Comparison of ENCODE assay signal across 21 mouse cellular contexts in genomic region chr6:121219406-121219805, GRCm38 (mm10). TPM values are rescaled to one million over a fixed set of nuclear protein-coding genes. Genes with fewer than 3 reads are reported as not detected.
DNase-seq lines count a peak whose midpoint lies in the region; ATAC-seq and TF ChIP-seq lines count a peak whose summit lies in the region.
"Had no signal": no experiment of that assay in that cellular context is flagged by ENCODE, and none has a peak within 500 bp of the region (broad histone marks: within the 10 kb centered on the region; RNA-seq: fewer than 3 reads in every experiment).

No protein-coding gene starts in this region.

- peaks cover 92% of the 10 kb centered on the region for H3K36me3 ChIP-seq in megakaryocyte, embryonic 14.5 days (replicated peaks; ENCODE audit: low read length)
- no peaks in the 10 kb centered on the region for H3K36me3 ChIP-seq in heart, postnatal 0 days (replicated peaks; ENCODE audit: control insufficient read depth, insufficient read depth, low read length)
- H3K36me3 ChIP-seq in hindbrain, embryonic 12.5 days, result no peaks in the 10 kb centered on the region
- H3K36me3 ChIP-seq in hindbrain, embryonic 11.5 days (ENCODE audit: control insufficient read depth, insufficient read depth, low read length), result no peaks in the 10 kb centered on the region
- H3K36me3 ChIP-seq: forebrain, embryonic 12.5 days; midbrain, embryonic 13.5 days; neural tube, embryonic 13.5 days had no signal

- no peaks in the 10 kb centered on the region for H3K9me3 ChIP-seq in megakaryocyte, embryonic 14.5 days
- no peaks in the 10 kb centered on the region for H3K9me3 ChIP-seq in heart, postnatal 0 days (replicated peaks; ENCODE audit: control insufficient read depth, low read length)
- no peaks in the 10 kb centered on the region for H3K9me3 ChIP-seq in hindbrain, embryonic 12.5 days (replicated peaks)
- H3K9me3 ChIP-seq in hindbrain, embryonic 11.5 days (ENCODE audit: control insufficient read depth, low read length), result no peaks in the 10 kb centered on the region
- H3K9me3 ChIP-seq: forebrain, embryonic 12.5 days; midbrain, embryonic 13.5 days; neural tube, embryonic 13.5 days had no signal

- no peak for ATAC-seq in megakaryocyte, adult 5-6 weeks (ENCODE audit: poor library complexity, severe bottlenecking)
- peak; percentile 95 for ATAC-seq in heart, postnatal 0 days (ENCODE audit: insufficient read depth, low read depth)
- no peak for ATAC-seq in hindbrain, embryonic 12.5 days (ENCODE audit: low FRiP score)
- no peak for ATAC-seq in hindbrain, embryonic 11.5 days (ENCODE audit: low FRiP score)
- ATAC-seq: CD4-positive, CD25-positive, alpha-beta regulatory T cell, adult 4 months; hindbrain, postnatal 0 days; intestine, postnatal 0 days; midbrain, embryonic 13.5 days; Patski had no signal

- peak overlapping the region; percentile 72 for H3K27ac ChIP-seq in heart, postnatal 0 days (ENCODE audit: low read depth)
- no peak overlapping the region for H3K27ac ChIP-seq in hindbrain, embryonic 12.5 days
- no peak overlapping the region for H3K27ac ChIP-seq in hindbrain, embryonic 11.5 days (ENCODE audit: low read depth, low read length)
- H3K27ac ChIP-seq: forebrain, embryonic 12.5 days; hindbrain, postnatal 0 days; liver, embryonic 14.5 days; midbrain, embryonic 13.5 days; neural tube, embryonic 13.5 days had no signal

- peak; percentile 18; the same call in 1 of the 2 replicates for TF ChIP-seq CTCF in heart, postnatal 0 days (IDR thresholded peaks at IDR 0.05; ENCODE audit: low read depth)

- no peak overlapping the region for H3K4me2 ChIP-seq in heart, postnatal 0 days (ENCODE audit: low read depth, low read length)
- H3K4me2 ChIP-seq in hindbrain, embryonic 12.5 days (replicated peaks), result no peak overlapping the region
- H3K4me2 ChIP-seq in hindbrain, embryonic 11.5 days (replicated peaks; ENCODE audit: low read depth, low read length), result no peak overlapping the region
- H3K4me2 ChIP-seq: forebrain, embryonic 12.5 days; midbrain, embryonic 13.5 days; neural tube, embryonic 13.5 days had no signal

- no peaks in the 10 kb centered on the region for H3K27me3 ChIP-seq in megakaryocyte, embryonic 14.5 days (replicated peaks)
- H3K27me3 ChIP-seq in heart, postnatal 0 days (ENCODE audit: control insufficient read depth, insufficient read depth, low read length), result no peaks in the 10 kb centered on the region
- no peaks in the 10 kb centered on the region for H3K27me3 ChIP-seq in hindbrain, embryonic 12.5 days
- no peaks in the 10 kb centered on the region for H3K27me3 ChIP-seq in hindbrain, embryonic 11.5 days (ENCODE audit: control insufficient read depth, insufficient read depth, low read length)
- H3K27me3 ChIP-seq: forebrain, embryonic 12.5 days; midbrain, embryonic 13.5 days; neural tube, embryonic 13.5 days; Patski had no signal

- 47% methylated on average over 4 of the region's 4 CpGs for WGBS in heart, postnatal 0 days
- 82% methylated on average over 4 of the region's 4 CpGs for WGBS in hindbrain, embryonic 12.5 days
- 88% methylated on average over 4 of the region's 4 CpGs for WGBS in hindbrain, embryonic 11.5 days

- H3K4me3 ChIP-seq in megakaryocyte, embryonic 14.5 days (replicated peaks), result peak overlapping the region; percentile 69
- no peak overlapping the region for H3K4me3 ChIP-seq in heart, postnatal 0 days (ENCODE audit: low read depth, low read length)
- no peak overlapping the region for H3K4me3 ChIP-seq in hindbrain, embryonic 12.5 days
- H3K4me3 ChIP-seq in hindbrain, embryonic 11.5 days (ENCODE audit: low read depth, low read length), result no peak overlapping the region
- H3K4me3 ChIP-seq: forebrain, embryonic 12.5 days; midbrain, embryonic 13.5 days; neural tube, embryonic 13.5 days had no signal

- peak; percentile 34 for DNase-seq in adrenal gland, postnatal 14 days
- DNase-seq in adrenal gland, postnatal 25 days, result no peak
- peak; percentile 77 for DNase-seq in heart, postnatal 0 days (ENCODE audit: low spot score)
- no peak for DNase-seq in spleen, adult 12 weeks (ENCODE audit: low spot score)
- no peak for DNase-seq in hindbrain, embryonic 11.5 days (ENCODE audit: low spot score)
- DNase-seq: cerebellum, adult 2 months; right cerebral cortex, adult 18-20 months; thymus, postnatal 14 days had no signal

- H3K9ac ChIP-seq in heart, postnatal 0 days (replicated peaks; ENCODE audit: low read depth, low read length), result no peak overlapping the region
- no peak overlapping the region for H3K9ac ChIP-seq in hindbrain, embryonic 12.5 days
- H3K9ac ChIP-seq in hindbrain, embryonic 11.5 days (ENCODE audit: low read depth, low read length), result no peak overlapping the region
- H3K9ac ChIP-seq: forebrain, embryonic 12.5 days; liver, embryonic 14.5 days; midbrain, embryonic 13.5 days; neural tube, embryonic 13.5 days had no signal

- peaks cover 100% of the 10 kb centered on the region for H3K4me1 ChIP-seq in megakaryocyte, embryonic 14.5 days
- peaks cover 27% of the 10 kb centered on the region for H3K4me1 ChIP-seq in heart, postnatal 0 days (ENCODE audit: control insufficient read depth, insufficient read depth)
- H3K4me1 ChIP-seq in hindbrain, embryonic 12.5 days, result no peaks in the 10 kb centered on the region
- no peaks in the 10 kb centered on the region for H3K4me1 ChIP-seq in hindbrain, embryonic 11.5 days (replicated peaks; ENCODE audit: control insufficient read depth, insufficient read depth, low read length)
- H3K4me1 ChIP-seq: forebrain, embryonic 12.5 days; midbrain, embryonic 13.5 days; neural tube, embryonic 13.5 days had no signal

- TF ChIP-seq EP300 in heart, postnatal 0 days (IDR thresholded peaks at IDR 0.05; ENCODE audit: low read depth), result no peak

RNA-seq across cellular contexts. Expression of gene Tuba8, which starts 8.9 kb away (rescaled TPM):
- 15.9 and 17.5 TPM in 2 replicates for total RNA-seq in adrenal gland, postnatal 14 days (2021)
- total RNA-seq in adrenal gland, postnatal 25 days (2021), result 5.3 and 8.0 TPM in 2 replicates
- polyA plus RNA-seq in megakaryocyte, embryonic 14.5 days (2012; ENCODE audit: insufficient read depth, low replicate concordance), result 75.1 and 120 TPM in 2 replicates
- total RNA-seq in megakaryocyte, adult 5-6 weeks (2015), result 5.1 and 6.2 TPM in 2 replicates
- total RNA-seq in megakaryocyte, adult 5-6 weeks (2017), result 5.1 and 5.6 TPM in 2 replicates
- 2.7 and 5.6 TPM in 2 replicates for total RNA-seq in heart, postnatal 0 days (2014; rRNA removed; ENCODE audit: low replicate concordance)
- polyA plus RNA-seq in heart, postnatal 0 days (2015; fragmentation: Nextera tagmentation; extraction: Ambion mirVana), result 3.6 and 6.0 TPM in 2 replicates
- 0.21 and 0.23 TPM in 2 replicates for polyA plus RNA-seq in hindbrain, embryonic 12.5 days (2016; fragmentation: Nextera tagmentation; extraction: Ambion mirVana)
- polyA plus RNA-seq in hindbrain, embryonic 11.5 days (2014; fragmentation: Nextera tagmentation; extraction: Ambion mirVana), result 0.54 and 0.60 TPM in 2 replicates
- polyA plus RNA-seq: heart, embryonic 14.5 days had no signal

RNA-seq across cellular contexts. Expression of gene Usp18, which starts 26.3 kb away (rescaled TPM):
- total RNA-seq in adrenal gland, postnatal 14 days (2021), result 1.2 and 1.9 TPM in 2 replicates
- total RNA-seq in adrenal gland, postnatal 25 days (2021), result 1.4 and 2.2 TPM in 2 replicates
- polyA plus RNA-seq in megakaryocyte, embryonic 14.5 days (2012; ENCODE audit: insufficient read depth, low replicate concordance), result 1.2 TPM in 1 of 2 replicates, not detected in the other
- total RNA-seq in megakaryocyte, adult 5-6 weeks (2015), result 25.0 and 26.8 TPM in 2 replicates
- total RNA-seq in megakaryocyte, adult 5-6 weeks (2017), result 14.2 and 20.7 TPM in 2 replicates
- 8.3 and 13.3 TPM in 2 replicates for total RNA-seq in heart, postnatal 0 days (2014; rRNA removed; ENCODE audit: low replicate concordance)
- polyA plus RNA-seq in heart, postnatal 0 days (2015; fragmentation: Nextera tagmentation; extraction: Ambion mirVana), result 4.0 and 5.2 TPM in 2 replicates
- polyA plus RNA-seq in hindbrain, embryonic 12.5 days (2016; fragmentation: Nextera tagmentation; extraction: Ambion mirVana), result 1.2 and 1.4 TPM in 2 replicates
- 1.2 and 1.3 TPM in 2 replicates for polyA plus RNA-seq in hindbrain, embryonic 11.5 days (2014; fragmentation: Nextera tagmentation; extraction: Ambion mirVana)
- total RNA-seq: layer of hippocampus, postnatal 14 days had no signal

RNA-seq across cellular contexts. Expression of gene Pex26, which starts 35.9 kb away (rescaled TPM):
- 11.9 and 12.7 TPM in 2 replicates for total RNA-seq in adrenal gland, postnatal 14 days (2021)
- 16.1 and 17.2 TPM in 2 replicates for total RNA-seq in adrenal gland, postnatal 25 days (2021)
- 3.6 and 7.2 TPM in 2 replicates for polyA plus RNA-seq in megakaryocyte, embryonic 14.5 days (2012; ENCODE audit: insufficient read depth, low replicate concordance)
- 3.7 and 4.8 TPM in 2 replicates for total RNA-seq in megakaryocyte, adult 5-6 weeks (2015)
- total RNA-seq in megakaryocyte, adult 5-6 weeks (2017), result 4.2 and 5.7 TPM in 2 replicates
- 17.5 and 20.2 TPM in 2 replicates for total RNA-seq in heart, postnatal 0 days (2014; rRNA removed; ENCODE audit: low replicate concordance)
- 4.6 and 5.0 TPM in 2 replicates for polyA plus RNA-seq in heart, postnatal 0 days (2015; fragmentation: Nextera tagmentation; extraction: Ambion mirVana)
- 13.9 TPM in 2 replicates for polyA plus RNA-seq in hindbrain, embryonic 12.5 days (2016; fragmentation: Nextera tagmentation; extraction: Ambion mirVana)
- 5.7 and 6.4 TPM in 2 replicates for polyA plus RNA-seq in hindbrain, embryonic 11.5 days (2014; fragmentation: Nextera tagmentation; extraction: Ambion mirVana)

Comparison
In these comparisons a context has a peak if more than half of its experiments do, and no peak if none do; other contexts are left out.
1. DNase-seq: peak in adrenal gland, postnatal 14 days (single experiment) and heart, postnatal 0 days (single experiment); none in adrenal gland, postnatal 25 days (single experiment), spleen, adult 12 weeks (single experiment) and hindbrain, embryonic 11.5 days (single experiment).